Mouse (Mus musculus) stomach, embryonic 14.5 days (tissue): ENCODE measurements around the gene Slc26a11. TPM values are rescaled to one million over a fixed set of nuclear protein-coding genes. Genes with fewer than 3 reads are reported as not detected.

Experiments
- ATAC-seq: fragments of 200-750 bp; cut with Nextera tagmentation; 2 replicates; pipeline ENCODE4 v1.8.0; 2017; ENCODE audit warnings: low read depth, moderate TSS enrichment; ENCODE audit not compliant: insufficient number of reproducible peaks, insufficient read depth, low FRiP score
- H3K27ac ChIP-seq: fragments of 300-500 bp; sonication (generic); 2 replicates; pipeline ENCODE4 v1.5.1; 2014; ENCODE audit warnings: mild to moderate bottlenecking, low read length, moderate library complexity, mixed read lengths
- H3K27me3 ChIP-seq: fragments of 300-500 bp; sonication (generic); 2 replicates; pipeline ENCODE4 v1.6.1; 2014; ENCODE audit warnings: low read length, control low read depth, mixed read lengths; ENCODE audit not compliant: control insufficient read depth, insufficient read depth
- H3K36me3 ChIP-seq: fragments of 300-500 bp; sonication (generic); 2 replicates; pipeline ENCODE4 v1.6.1; 2014; ENCODE audit warnings: mild to moderate bottlenecking, control low read depth, low read length, moderate library complexity, mixed read lengths; ENCODE audit not compliant: control insufficient read depth, insufficient read depth
- H3K4me1 ChIP-seq: fragments of 300-500 bp; sonication (generic); 2 replicates; pipeline ENCODE4 v1.6.1; 2014; ENCODE audit warnings: low read length, control low read depth, mixed read lengths; ENCODE audit not compliant: control insufficient read depth, insufficient read depth
- H3K4me2 ChIP-seq: fragments of 300-500 bp; sonication (generic); replicated peaks from 2 replicates; pipeline ENCODE4 v1.6.1; 2014; ENCODE audit warnings: low read depth, low read length, control low read depth
- H3K4me3 ChIP-seq: fragments of 300-500 bp; sonication (generic); 2 replicates; pipeline ENCODE4 v1.5.1; 2014; ENCODE audit warnings: low read depth, low read length, control low read depth
- H3K9ac ChIP-seq: fragments of 300-500 bp; sonication (generic); replicated peaks from 2 replicates; pipeline ENCODE4 v1.6.1; 2014; ENCODE audit warnings: low read depth, mild to moderate bottlenecking, control low read depth, low read length, moderate library complexity, mixed read lengths
- H3K9me3 ChIP-seq: fragments of 300-500 bp; sonication (generic); 2 replicates; pipeline ENCODE4 v1.6.1; 2016; ENCODE audit warnings: low read depth, low read length, control low read depth; ENCODE audit not compliant: control insufficient read depth
- WGBS: fragments of 180-500 bp; shearing (Covaris S2); extraction: QIAGEN DNeasy Blood & Tissue Kit; methylation state at CpG from one replicate; pipeline ENCODE4 v1.1.7; 2014; 5-methylcytosine and 5-hydroxymethylcytosine counted together
- polyA plus RNA-seq: library from polyadenylated mRNA; unstranded; fragments of >200 nt; fragmentation: Nextera tagmentation; extraction: Ambion mirVana; gene quantifications from 2 replicates; pipeline ENCODE4 v1.2.1, GENCODE M21; 2014

Slc26a11 gene
- polyA plus RNA-seq, 1 experiment from 2014 or later: 9.0 TPM

GRCm38 (mm10) chr11:119325068-119325467, 30.3 kb upstream of the Slc26a11 start:
- Histone ChIP-seq H3K9me3 (no peaks in the 10 kb centered on the region), H3K9ac (no peak overlapping the region), H3K4me1 (no peaks in the 10 kb centered on the region), H3K27me3 (no peaks in the 10 kb centered on the region), H3K4me2 (no peak overlapping the region), H3K4me3 (no peak overlapping the region), H3K36me3 (no peaks in the 10 kb centered on the region), H3K27ac (no peak overlapping the region)
- WGBS: 66% methylated on average over 1 of the region's 1 CpGs
- ATAC-seq: no peak

GRCm38 (mm10) chr11:119330592-119330991, 24.8 kb upstream of the Slc26a11 start:
- Histone ChIP-seq H3K9me3 (no peaks in the 10 kb centered on the region), H3K9ac (no peak overlapping the region), H3K27me3 (no peaks in the 10 kb centered on the region), H3K36me3 (no peaks in the 10 kb centered on the region), H3K27ac (no peak overlapping the region), H3K4me1 (no peaks in the 10 kb centered on the region), H3K4me3 (no peak overlapping the region), H3K4me2 (no peak overlapping the region)
- 57% methylated on average over 4 of the region's 4 CpGs for WGBS
- no peak; the same call in 1 of the 2 replicates for ATAC-seq

- ATAC-seq: no peak
- H3K4me1 ChIP-seq: no peaks in the 10 kb centered on the region
- no peaks in the 10 kb centered on the region for H3K27me3 ChIP-seq
- H3K9me3 ChIP-seq: no peaks in the 10 kb centered on the region
- H3K27ac ChIP-seq: no peak overlapping the region
- H3K9ac ChIP-seq: no peak overlapping the region
- H3K4me3 ChIP-seq: no peak overlapping the region
- 44% methylated on average over 3 of the region's 3 CpGs for WGBS
- H3K4me2 ChIP-seq: no peak overlapping the region
- H3K36me3 ChIP-seq: no peaks in the 10 kb centered on the region
Measured at GRCm38 (mm10) chr11:119331970-119332369, 23.4 kb upstream of the Slc26a11 start.

- H3K9ac ChIP-seq: no peak overlapping the region
- H3K4me2 ChIP-seq: no peak overlapping the region
- no peak overlapping the region for H3K4me3 ChIP-seq
- H3K27me3 ChIP-seq: no peaks in the 10 kb centered on the region
- no peak overlapping the region for H3K27ac ChIP-seq
- no peaks in the 10 kb centered on the region for H3K36me3 ChIP-seq
- H3K4me1 ChIP-seq: no peaks in the 10 kb centered on the region
- ATAC-seq: no peak
- WGBS: 79% methylated on average over 10 of the region's 10 CpGs
- no peaks in the 10 kb centered on the region for H3K9me3 ChIP-seq
Measured at GRCm38 (mm10) chr11:119338271-119339059, 16.9 kb upstream of the Slc26a11 start.

GRCm38 (mm10) chr11:119339179-119339578, 16.2 kb upstream of the Slc26a11 start:
- no peak for ATAC-seq
- H3K36me3 ChIP-seq: no peaks in the 10 kb centered on the region
- H3K4me2 ChIP-seq: no peak overlapping the region
- H3K9ac ChIP-seq: no peak overlapping the region
- WGBS: 51% methylated on average over 5 of the region's 5 CpGs
- H3K4me1 ChIP-seq: no peaks in the 10 kb centered on the region
- no peak overlapping the region for H3K27ac ChIP-seq
- no peak overlapping the region for H3K4me3 ChIP-seq
- H3K27me3 ChIP-seq: no peaks in the 10 kb centered on the region
- H3K9me3 ChIP-seq: no peaks in the 10 kb centered on the region

GRCm38 (mm10) chr11:119339637-119340036, 15.7 kb upstream of the Slc26a11 start:
- H3K4me1 ChIP-seq: no peaks in the 10 kb centered on the region
- H3K4me2 ChIP-seq: no peak overlapping the region
- no peak overlapping the region for H3K27ac ChIP-seq
- no peak for ATAC-seq
- no peak overlapping the region for H3K4me3 ChIP-seq
- no peaks in the 10 kb centered on the region for H3K9me3 ChIP-seq
- no peak overlapping the region for H3K9ac ChIP-seq
- H3K36me3 ChIP-seq: no peaks in the 10 kb centered on the region
- H3K27me3 ChIP-seq: no peaks in the 10 kb centered on the region
- 4% methylated on average over 5 of the region's 5 CpGs for WGBS

GRCm38 (mm10) chr11:119344178-119344577, 11.2 kb upstream of the Slc26a11 start:
- Histone ChIP-seq H3K27ac (no peak overlapping the region), H3K27me3 (no peaks in the 10 kb centered on the region), H3K9me3 (no peaks in the 10 kb centered on the region), H3K9ac (no peak overlapping the region), H3K36me3 (no peaks in the 10 kb centered on the region; the same call in 1 of the 2 replicates), H3K4me3 (no peak overlapping the region), H3K4me1 (no peaks in the 10 kb centered on the region), H3K4me2 (no peak overlapping the region)
- 83% methylated on average over 8 of the region's 8 CpGs for WGBS
- no peak for ATAC-seq

GRCm38 (mm10) chr11:119344865-119345264, 10.5 kb upstream of the Slc26a11 start:
- Histone ChIP-seq H3K27me3 (no peaks in the 10 kb centered on the region), H3K9me3 (no peaks in the 10 kb centered on the region), H3K27ac (no peak overlapping the region), H3K4me3 (no peak overlapping the region), H3K4me1 (no peaks in the 10 kb centered on the region), H3K36me3 (no peaks in the 10 kb centered on the region; the same call in 1 of the 2 replicates), H3K9ac (no peak overlapping the region), H3K4me2 (no peak overlapping the region)
- no peak for ATAC-seq
- 69% methylated on average over 6 of the region's 6 CpGs for WGBS

GRCm38 (mm10) chr11:119347125-119347524, 8.2 kb upstream of the Slc26a11 start:
- Histone ChIP-seq H3K27ac (no peak overlapping the region), H3K27me3 (no peaks in the 10 kb centered on the region), H3K4me3 (no peak overlapping the region), H3K4me1 (no peaks in the 10 kb centered on the region), H3K36me3 (no peaks in the 10 kb centered on the region; the same call in 1 of the 2 replicates), H3K9me3 (no peaks in the 10 kb centered on the region), H3K4me2 (no peak overlapping the region), H3K9ac (no peak overlapping the region)
- no peak for ATAC-seq
- 77% methylated on average over 4 of the region's 4 CpGs for WGBS
